Mouse (Mus musculus) small intestine, adult 2 months (tissue): ENCODE data around the gene Rd3l. TPM values are rescaled to one million over a fixed set of nuclear protein-coding genes. Genes with fewer than 3 reads are reported as not detected.
A peak's percentile ranks its signal among the peaks of the same experiment; 100 is the strongest.
"Not testable (repeated sequence)": the region's sequence is repeated elsewhere in the genome, so short reads cannot be mapped to it uniquely, and the experiment has no call there.

Source experiments
- H3K27ac ChIP-seq: fragments of 200-500 bp; 2 replicates; pipeline ENCODE4 v1.5.1; 2012; ENCODE audit warnings: low read depth, low read length, control low read depth, inconsistent platforms; ENCODE audit not compliant: insufficient read depth
- H3K27me3 ChIP-seq: fragments of 200-500 bp; 2 replicates; pipeline ENCODE4 v1.6.1; 2012; ENCODE audit warnings: mild to moderate bottlenecking, moderate library complexity, low read length, inconsistent platforms; ENCODE audit not compliant: control insufficient read depth, insufficient read depth
- H3K36me3 ChIP-seq: fragments of 200-500 bp; 2 replicates; pipeline ENCODE4 v1.6.1; 2012; ENCODE audit warnings: mild to moderate bottlenecking, low read length, control low read depth, inconsistent platforms; ENCODE audit not compliant: control insufficient read depth, insufficient read depth
- H3K4me1 ChIP-seq: fragments of 200-500 bp; 2 replicates; pipeline ENCODE4 v1.6.1; 2012; ENCODE audit warnings: low read length, inconsistent platforms, mixed read lengths; ENCODE audit not compliant: control insufficient read depth, insufficient read depth, insufficient read length
- H3K4me3 ChIP-seq: fragments of 200-500 bp; 2 replicates; pipeline ENCODE4 v1.5.1; 2012; ENCODE audit warnings: low read depth, mild to moderate bottlenecking, control low read depth, inconsistent platforms, low read length, moderate library complexity
- CTCF ChIP-seq: fragments of 200-500 bp; IDR thresholded peaks from 2 replicates; pipeline ENCODE4 v1.5.1; 2012; ENCODE audit warnings: low read depth, mild to moderate bottlenecking, control low read depth, inconsistent platforms, low read length, moderate library complexity, mixed read lengths; ENCODE audit not compliant: insufficient replicate concordance, insufficient read length; ENCODE audit errors: extremely low read depth
- POLR2A ChIP-seq: fragments of 200-500 bp; IDR thresholded peaks from 2 replicates; pipeline ENCODE4 v1.6.1; 2012; ENCODE audit warnings: low read depth, mild to moderate bottlenecking, control low read depth, inconsistent platforms, low read length, moderate library complexity
- WGBS: fragments of 180-500 bp; shearing (Covaris S2); methylation state at CpG from one replicate; pipeline ENCODE4 v1.1.7; 2018; 5-methylcytosine and 5-hydroxymethylcytosine counted together
- polyA plus RNA-seq: library from polyadenylated mRNA; depleted of rRNA; stranded (reverse); fragments of >200 nt; gene quantifications from 2 replicates; pipeline ENCODE4 v1.2.3, GENCODE M21; 2012

The Rd3l gene
- polyA plus RNA-seq, 1 experiment, result not detected

DNA sequence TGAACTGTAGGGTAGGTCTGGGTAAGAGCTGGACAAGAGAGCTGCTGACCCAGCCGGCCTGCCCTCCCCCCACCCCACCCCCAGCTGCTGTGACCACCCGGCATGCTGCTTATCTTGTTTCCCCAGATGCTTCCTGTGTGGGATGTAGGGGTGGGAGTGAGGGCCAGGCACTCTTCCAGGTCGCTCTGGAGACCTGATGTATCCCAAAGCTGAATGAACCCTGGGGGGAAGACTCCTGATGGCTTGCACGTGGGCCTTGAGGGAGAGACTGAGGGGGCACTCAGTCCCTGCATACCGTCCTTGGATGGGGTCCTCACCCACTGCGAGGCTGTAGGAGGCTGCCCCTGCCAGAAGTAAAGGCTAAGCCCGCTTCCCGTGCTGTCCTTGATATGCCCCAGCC, 36.0 kb downstream of the Rd3l start:
- Histone ChIP-seq H3K4me3 (no peak overlapping the region), H3K4me1 (peaks cover 28% of the 10 kb centered on the region), H3K36me3 (no peaks in the 10 kb centered on the region), H3K27me3 (no peaks in the 10 kb centered on the region), H3K27ac (peak overlapping the region; percentile 71)
- TF ChIP-seq CTCF, result no peak
- no peak for TF ChIP-seq POLR2A
- 60% methylated on average over 8 of the region's 8 CpGs for WGBS

DNA sequence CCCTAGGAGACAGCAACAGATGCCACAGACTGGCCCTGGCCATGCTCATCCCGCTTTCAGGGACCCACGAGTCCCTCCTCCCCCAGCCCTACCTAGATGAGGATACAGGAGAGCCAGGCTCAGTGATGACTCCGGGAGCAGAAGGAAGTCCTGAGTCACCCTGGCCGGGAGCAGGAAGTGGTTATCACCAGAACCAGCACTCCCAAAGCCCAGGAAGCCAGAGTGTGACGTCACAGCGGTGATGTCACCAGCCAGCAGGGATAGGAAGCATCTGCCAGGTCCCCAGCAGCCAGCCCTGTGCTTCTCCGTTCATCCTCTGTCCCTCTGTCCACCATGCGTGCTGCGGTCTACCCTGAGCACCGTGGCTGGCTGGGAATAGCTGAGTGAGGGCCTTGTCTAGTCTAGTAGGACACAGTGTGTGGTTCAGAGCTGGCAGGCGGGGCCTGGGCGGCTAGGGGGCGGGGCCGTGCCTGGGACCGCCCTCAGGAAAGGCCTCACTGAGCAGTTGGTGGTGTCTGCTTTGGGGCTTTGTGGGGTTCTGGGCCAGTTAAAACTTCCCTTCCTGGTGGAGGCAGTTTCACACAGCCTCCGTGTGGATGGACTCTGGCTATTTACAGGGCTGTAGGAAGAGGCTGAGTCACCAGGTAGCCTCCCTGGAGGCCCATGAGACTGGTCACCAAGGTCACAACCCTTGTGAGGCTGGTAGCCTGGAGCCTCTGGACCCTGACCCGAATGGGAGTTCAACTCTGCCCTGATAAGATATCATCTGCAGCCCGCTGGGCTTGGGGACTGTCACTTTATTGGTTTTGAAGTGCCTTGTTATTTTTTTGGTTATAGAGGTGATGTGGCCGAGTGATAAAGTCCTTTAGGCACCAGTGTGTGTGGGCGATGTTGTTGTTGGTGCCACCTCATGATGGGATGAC, 36.8 kb downstream of the Rd3l start:
- WGBS, result 19% methylated on average over 17 of the region's 20 CpGs
- peaks cover 28% of the 10 kb centered on the region for H3K4me1 ChIP-seq
- H3K36me3 ChIP-seq, H3K27me3 ChIP-seq: not testable (repeated sequence)
- H3K4me3 ChIP-seq, result peak overlapping the region; percentile 57
- H3K27ac ChIP-seq, result peak overlapping the region; percentile 71

DNA sequence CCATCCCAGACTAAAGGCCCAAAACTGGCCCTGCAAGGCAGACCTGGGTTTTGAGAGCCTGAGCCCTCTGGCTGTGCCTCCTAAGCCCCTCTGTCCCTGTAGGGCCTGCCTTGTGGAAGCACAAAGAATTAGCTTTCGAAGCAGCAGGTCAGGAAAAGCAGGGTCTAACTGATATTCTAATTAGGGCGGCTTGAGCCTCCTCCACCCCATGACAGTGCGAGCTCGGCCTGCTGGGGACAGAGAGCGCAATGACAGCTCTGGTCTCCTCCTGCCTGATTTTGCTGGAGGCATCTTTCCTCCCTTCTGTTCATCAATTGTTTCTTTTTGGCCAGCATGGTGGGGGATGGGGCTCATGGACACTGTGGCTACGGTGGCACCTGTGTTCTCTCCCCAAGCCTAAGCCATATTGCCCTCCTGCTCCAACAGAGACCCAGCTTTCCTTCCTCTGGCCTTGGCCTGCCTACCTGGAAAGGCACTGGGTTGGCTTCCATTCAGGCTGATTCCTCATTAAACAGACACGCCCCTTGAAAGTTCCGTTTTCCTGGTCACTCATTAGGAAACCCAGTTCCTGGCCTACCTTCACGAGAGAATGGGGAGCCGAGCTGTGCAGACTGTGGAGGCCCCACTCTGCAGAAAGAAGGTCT, 37.6 kb downstream of the Rd3l start:
- H3K27ac ChIP-seq, result peak overlapping the region; percentile 71
- H3K4me3 ChIP-seq, result peak overlapping the region; percentile 57
- 48% methylated on average over 10 of the region's 10 CpGs for WGBS
- H3K27me3 ChIP-seq, result no peaks in the 10 kb centered on the region
- H3K4me1 ChIP-seq, result peaks cover 30% of the 10 kb centered on the region
- TF ChIP-seq POLR2A, result no peak; the same call in 1 of the 2 replicates
- no peak for TF ChIP-seq CTCF
- no peaks in the 10 kb centered on the region for H3K36me3 ChIP-seq

DNA sequence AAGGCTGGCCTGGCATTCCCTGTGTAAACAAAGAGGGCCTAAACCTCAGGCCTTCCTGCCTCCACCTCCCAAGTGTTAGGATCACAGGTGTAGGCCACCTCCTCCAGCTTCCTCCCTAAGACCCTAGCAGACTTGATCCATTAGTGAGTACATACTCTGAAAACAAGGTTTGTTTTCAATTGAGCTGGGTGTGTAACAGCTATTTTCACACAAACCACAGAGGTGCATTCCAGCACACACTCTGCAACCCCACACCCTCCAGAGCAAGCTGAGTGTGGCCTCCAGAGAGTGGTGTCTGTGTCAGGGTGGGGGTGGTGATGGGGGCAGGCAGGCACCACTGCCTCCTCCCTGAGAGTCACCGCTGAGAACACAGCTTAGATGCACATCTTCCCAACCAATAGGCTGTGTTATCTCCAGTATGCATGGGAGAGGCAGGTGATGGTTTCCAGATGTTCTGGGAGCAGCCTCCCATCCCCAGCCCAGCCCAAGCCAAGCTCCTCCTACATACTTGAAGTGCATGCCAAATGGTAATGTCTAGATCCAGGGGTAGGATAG, 42.4 kb downstream of the Rd3l start:
- H3K4me3 ChIP-seq, result no peak overlapping the region
- no peaks in the 10 kb centered on the region for H3K36me3 ChIP-seq
- peaks cover 31% of the 10 kb centered on the region for H3K4me1 ChIP-seq
- H3K27me3 ChIP-seq, result no peaks in the 10 kb centered on the region
- TF ChIP-seq POLR2A (no peak), CTCF (no peak)
- 22% methylated on average over 1 of the region's 1 CpGs for WGBS
- H3K27ac ChIP-seq, result no peak overlapping the region

DNA sequence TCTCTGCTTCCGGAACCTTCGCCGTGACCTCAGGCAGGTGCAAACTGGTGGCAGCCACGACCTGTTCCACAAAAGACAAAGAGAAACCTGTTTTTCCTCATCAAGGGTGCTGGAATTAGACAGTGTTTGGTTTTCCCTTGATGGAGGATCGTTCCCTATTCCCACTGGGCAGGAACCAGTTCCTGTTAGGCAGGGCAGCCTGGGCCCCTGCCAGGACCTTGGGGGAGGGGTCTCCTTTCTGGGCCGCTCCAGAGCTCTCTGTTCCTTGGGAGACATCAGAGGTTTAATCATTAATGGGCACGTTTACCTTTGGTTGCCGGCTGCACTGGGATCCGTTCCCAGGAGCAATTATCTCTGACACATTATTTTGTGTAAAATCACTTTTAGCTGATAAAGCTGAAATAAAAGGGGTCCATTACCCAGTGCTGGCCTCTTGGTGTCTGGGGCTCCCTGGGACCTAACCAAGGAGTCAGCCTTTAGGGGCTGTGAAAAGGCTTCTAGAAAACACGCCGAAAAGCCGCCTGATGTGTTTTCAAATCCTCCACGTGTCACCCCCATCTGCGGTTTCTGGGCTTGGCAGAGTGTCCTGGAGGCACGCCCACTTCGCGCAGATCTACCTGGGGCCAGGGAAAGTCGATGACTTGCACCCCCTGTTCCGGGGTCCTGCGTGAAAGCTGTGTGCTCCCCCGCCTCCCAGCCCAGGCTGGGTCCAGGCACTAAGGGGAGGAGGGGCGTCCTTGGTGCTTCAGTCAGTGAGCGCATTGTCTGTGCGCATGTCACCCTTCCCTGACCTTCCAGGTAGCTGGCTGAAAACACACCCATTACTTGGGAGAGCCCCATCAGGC, 44.2 kb downstream of the Rd3l start:
- H3K4me3 ChIP-seq, result peak overlapping the region; percentile 49
- H3K27me3 ChIP-seq, result no peaks in the 10 kb centered on the region
- no peaks in the 10 kb centered on the region for H3K36me3 ChIP-seq
- no peak for TF ChIP-seq POLR2A
- TF ChIP-seq CTCF, result no peak
- H3K27ac ChIP-seq, result peak overlapping the region; percentile 95
- peaks cover 34% of the 10 kb centered on the region for H3K4me1 ChIP-seq
- WGBS, result 21% methylated on average over 24 of the region's 24 CpGs

DNA sequence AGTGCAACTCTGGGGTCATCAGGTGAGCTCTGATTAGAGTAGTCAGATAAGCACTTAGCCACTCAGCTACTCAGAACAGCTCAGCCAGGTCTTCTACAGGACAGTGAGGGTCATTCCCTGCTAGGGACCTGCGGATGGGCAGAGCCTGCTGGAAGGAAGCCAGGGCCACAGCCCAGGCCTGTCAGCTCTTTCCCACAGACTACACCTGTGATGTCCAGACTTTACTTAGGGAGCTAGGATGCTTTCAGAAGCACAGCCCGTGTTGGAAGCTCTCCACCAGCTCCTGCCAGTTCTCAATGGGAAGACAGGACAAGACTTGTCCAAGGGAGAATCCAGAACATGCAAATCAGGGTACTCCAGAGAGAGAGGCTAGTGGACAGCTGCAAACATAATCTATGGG, 47.1 kb downstream of the Rd3l start:
- no peaks in the 10 kb centered on the region for H3K27me3 ChIP-seq
- peak overlapping the region; percentile 72 for H3K27ac ChIP-seq
- peaks cover 37% of the 10 kb centered on the region for H3K4me1 ChIP-seq
- H3K36me3 ChIP-seq, result no peaks in the 10 kb centered on the region
- WGBS, result 15% methylated on average over 2 of the region's 2 CpGs
- TF ChIP-seq POLR2A, result no peak
- no peak for TF ChIP-seq CTCF
- H3K4me3 ChIP-seq, result peak overlapping the region; percentile 45; the same call in 1 of the 2 replicates
